Mouse (Mus musculus) heart, postnatal 0 days (tissue): ENCODE data around the gene Adarb1. TPM values are rescaled to one million over a fixed set of nuclear protein-coding genes. Genes with fewer than 3 reads are reported as not detected.

ENCODE experiments used
- ATAC-seq: fragments of 200-750 bp; cut with Nextera tagmentation; 2 replicates; pipeline ENCODE4 v1.8.0; 2017; ENCODE audit warnings: low read depth, moderate number of reproducible peaks, moderate library complexity; ENCODE audit not compliant: insufficient read depth
- DNase-seq: peaks from one replicate; pipeline ENCODE4 v3.0.0-alpha.2; 2016; ENCODE audit warnings: low spot score
- H3K27ac ChIP-seq: fragments of 300-500 bp; sonication (generic); 2 replicates; pipeline ENCODE4 v1.5.1; 2014; ENCODE audit warnings: low read depth, mild to moderate bottlenecking
- H3K27me3 ChIP-seq: fragments of 300-500 bp; sonication (generic); 2 replicates; pipeline ENCODE4 v1.6.1; 2014; ENCODE audit warnings: low read length, mixed read lengths; ENCODE audit not compliant: control insufficient read depth, insufficient read depth
- H3K36me3 ChIP-seq: fragments of 300-500 bp; sonication (generic); replicated peaks from 2 replicates; pipeline ENCODE4 v1.6.1; 2014; ENCODE audit warnings: low read length, mixed read lengths; ENCODE audit not compliant: control insufficient read depth, insufficient read depth
- H3K4me1 ChIP-seq: fragments of 300-500 bp; sonication (generic); 2 replicates; pipeline ENCODE4 v1.6.1; 2014; ENCODE audit warnings: antibody characterized with exemption; ENCODE audit not compliant: control insufficient read depth, insufficient read depth
- H3K4me2 ChIP-seq: fragments of 300-500 bp; sonication (generic); 2 replicates; pipeline ENCODE4 v1.6.1; 2014; ENCODE audit warnings: low read depth, mild to moderate bottlenecking, low read length, moderate library complexity
- H3K4me3 ChIP-seq: fragments of 300-500 bp; sonication (generic); 2 replicates; pipeline ENCODE4 v1.5.1; 2014; ENCODE audit warnings: low read depth, low read length
- H3K9ac ChIP-seq: fragments of 300-500 bp; sonication (generic); replicated peaks from 2 replicates; pipeline ENCODE4 v1.6.1; 2014; ENCODE audit warnings: low read depth, low read length, mixed read lengths
- H3K9me3 ChIP-seq: fragments of 300-500 bp; sonication (generic); replicated peaks from 2 replicates; pipeline ENCODE4 v1.6.1; 2016; ENCODE audit warnings: low read length; ENCODE audit not compliant: control insufficient read depth
- CTCF ChIP-seq: IDR thresholded peaks from 2 replicates; pipeline ENCODE4 v1.5.1; 2016; ENCODE audit warnings: antibody characterized with exemption, control low read depth, low read depth
- EP300 ChIP-seq: IDR thresholded peaks from 2 replicates; pipeline ENCODE4 v1.6.1; 2016; ENCODE audit warnings: antibody characterized with exemption, low read depth
- WGBS: fragments of 180-500 bp; shearing (Covaris S2); extraction: QIAGEN DNeasy Blood & Tissue Kit; methylation state at CpG from one replicate; pipeline ENCODE4 v1.1.7; 2014; 5-methylcytosine and 5-hydroxymethylcytosine counted together
- polyA plus RNA-seq: library from polyadenylated mRNA; unstranded; fragments of >200 nt; fragmentation: Nextera tagmentation; extraction: Ambion mirVana; gene quantifications from 2 replicates; pipeline ENCODE4 v1.2.1, GENCODE M21; 2015
- total RNA-seq: library from RNA; depleted of rRNA; stranded (reverse); fragments of >200 nt; gene quantifications from 2 replicates; pipeline ENCODE4 v1.2.3, GENCODE M21; 2014; ENCODE audit warnings: low replicate concordance

Gene Adarb1
- total and polyA plus RNA-seq, 2 experiments from 2014 or later, result 7.8 to 23.7 TPM

GRCm38 (mm10) chr10:77260166-77260875 is 157.7 kb downstream of the Adarb1 start:
- ATAC-seq (no peak), DNase-seq (no peak)
- peak overlapping the region; percentile 82; the same call in 1 of the 2 replicates for H3K9ac ChIP-seq

GRCm38 (mm10) chr10:77258704-77259621 is 159.1 kb downstream of the Adarb1 start, which contains the start of gene Pofut2:
Gene Pofut2, plus strand, starts transcription at chr10:77259218.
- Histone ChIP-seq H3K4me3 (peak within 1 kb of the TSS; percentile 80), H3K9ac (peak within 1 kb of the TSS; percentile 82), H3K27ac (peak within 1 kb of the TSS; percentile 91), H3K9me3 (no peaks in the 10 kb centered on the region), H3K27me3 (no peaks in the 10 kb centered on the region), H3K4me1 (peaks cover 4% of the 10 kb centered on the region; the same call in 1 of the 2 replicates), H3K4me2 (peak within 1 kb of the TSS; percentile 84), H3K36me3 (peaks cover 33% of the 10 kb centered on the region)
- peak; percentile 98 for DNase-seq
- peak; percentile 36 for TF ChIP-seq CTCF
- TF ChIP-seq EP300, result peak; percentile 62; the same call in 1 of the 2 replicates
- peak; percentile 99 for ATAC-seq
- WGBS, result under 1% methylated on average over 81 of the region's 81 CpGs

More at GRCm38 (mm10) chr10:77260166-77260875, 157.7 kb downstream of the Adarb1 start:
- Histone ChIP-seq H3K4me2 (peak overlapping the region; percentile 84), H3K36me3 (peaks cover 46% of the 10 kb centered on the region), H3K9me3 (no peaks in the 10 kb centered on the region), H3K4me3 (peak overlapping the region; percentile 80), H3K27me3 (no peaks in the 10 kb centered on the region), H3K27ac (no peak overlapping the region), H3K4me1 (peaks cover 4% of the 10 kb centered on the region; the same call in 1 of the 2 replicates)
- TF ChIP-seq EP300, result no peak
- no peak for TF ChIP-seq CTCF
- 77% methylated on average over 17 of the region's 17 CpGs for WGBS

GRCm38 (mm10) chr10:77258041-77258590 is 160.0 kb downstream of the Adarb1 start:
- Histone ChIP-seq H3K4me3 (peak overlapping the region; percentile 80; the same call in 1 of the 2 replicates), H3K4me2 (peak overlapping the region; percentile 84), H3K4me1 (peaks cover 4% of the 10 kb centered on the region; the same call in 1 of the 2 replicates), H3K9me3 (no peaks in the 10 kb centered on the region), H3K27ac (no peak overlapping the region), H3K9ac (no peak overlapping the region), H3K27me3 (no peaks in the 10 kb centered on the region), H3K36me3 (peaks cover 25% of the 10 kb centered on the region)
- ATAC-seq (no peak), DNase-seq (no peak)
- TF ChIP-seq EP300, result no peak
- 57% methylated on average over 4 of the region's 4 CpGs for WGBS

- Histone ChIP-seq H3K36me3 (peaks cover 3% of the 10 kb centered on the region), H3K4me1 (peaks cover 19% of the 10 kb centered on the region), H3K4me2 (no peak overlapping the region), H3K27me3 (no peaks in the 10 kb centered on the region), H3K9me3 (no peaks in the 10 kb centered on the region), H3K9ac (no peak overlapping the region), H3K27ac (no peak overlapping the region), H3K4me3 (no peak overlapping the region)
- WGBS, result 73% methylated on average over 3 of the region's 3 CpGs
- TF ChIP-seq EP300 (no peak), CTCF (no peak)
- DNase-seq (no peak), ATAC-seq (no peak)
These were observed 162.4 kb downstream of the Adarb1 start for GRCm38 (mm10) chr10:77255676-77256075.

GRCm38 (mm10) chr10:77255231-77255630 is 162.8 kb downstream of the Adarb1 start:
- WGBS, result 80% methylated on average over 3 of the region's 3 CpGs
- H3K4me2 ChIP-seq, result no peak overlapping the region
- no peak for TF ChIP-seq EP300
- TF ChIP-seq CTCF, result no peak
- H3K36me3 ChIP-seq, result no peaks in the 10 kb centered on the region
- DNase-seq (no peak), ATAC-seq (no peak)
- H3K27me3 ChIP-seq, result no peaks in the 10 kb centered on the region
- no peaks in the 10 kb centered on the region for H3K9me3 ChIP-seq
- H3K9ac ChIP-seq, result no peak overlapping the region
- no peak overlapping the region for H3K4me3 ChIP-seq
- no peak overlapping the region for H3K27ac ChIP-seq
- peaks cover 18% of the 10 kb centered on the region for H3K4me1 ChIP-seq
